Mouse (Mus musculus): Measurements from ENCODE around the gene Rap1a.

DNA sequence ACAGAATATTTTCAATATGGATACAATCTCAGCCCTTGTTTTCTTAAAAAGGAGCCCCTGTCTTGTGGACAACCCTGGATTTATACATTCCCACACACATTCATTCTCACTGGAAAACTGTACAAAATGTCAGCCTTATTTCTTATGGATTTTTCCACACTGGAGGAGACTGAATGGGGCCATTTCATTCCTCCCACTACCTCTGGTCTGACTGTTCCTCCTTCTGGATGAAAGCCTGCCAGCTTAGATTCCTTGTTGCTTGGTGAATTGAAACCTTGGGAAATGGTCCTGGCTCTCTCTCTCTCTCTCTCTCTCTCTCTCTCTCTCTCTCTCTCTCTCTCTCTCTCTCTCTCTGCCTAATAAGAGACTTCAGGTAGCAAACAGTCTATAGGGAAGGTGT, 88.3 kb downstream of the Rap1a start:
- TF ChIP-seq CTCF (IDR thresholded peaks at IDR 0.05; ENCODE audit: low read depth) (no peak), EP300 (IDR thresholded peaks at IDR 0.05; ENCODE audit: low read depth) (no peak)

Measured in liver, embryonic 14.5 days (tissue).